Mouse (Mus musculus): ENCODE results near the gene Zdhhc17. TPM values are rescaled to one million over a fixed set of nuclear protein-coding genes. Genes with fewer than 3 reads are reported as not detected.

Zdhhc17 gene
- total RNA-seq, 4 experiments from 2014 or later = 18.6 to 23.3 (median 21.5) TPM

DNA sequence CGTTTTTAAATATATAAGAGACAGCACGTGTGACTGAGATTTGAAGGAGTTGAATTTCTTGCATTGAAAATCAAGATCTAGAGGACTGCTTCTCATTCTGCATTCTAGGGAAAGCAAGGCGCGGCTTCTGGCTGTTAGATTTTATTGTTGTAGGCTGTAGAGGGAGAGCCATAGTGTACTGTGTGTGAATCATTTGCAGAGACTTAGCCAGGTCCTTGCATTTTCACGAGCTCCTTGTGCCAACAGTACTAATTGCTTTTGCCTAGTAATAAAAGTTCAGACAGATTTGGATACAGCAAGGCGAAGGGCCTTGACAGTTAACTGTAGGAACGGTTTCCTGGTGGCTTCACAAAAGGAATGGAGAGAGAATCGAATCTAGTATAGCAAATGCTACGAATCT lies 87.3 kb downstream of the Zdhhc17 start:
- no peak for DNase-seq (ENCODE audit: low spot score in 2 of 2)

DNA sequence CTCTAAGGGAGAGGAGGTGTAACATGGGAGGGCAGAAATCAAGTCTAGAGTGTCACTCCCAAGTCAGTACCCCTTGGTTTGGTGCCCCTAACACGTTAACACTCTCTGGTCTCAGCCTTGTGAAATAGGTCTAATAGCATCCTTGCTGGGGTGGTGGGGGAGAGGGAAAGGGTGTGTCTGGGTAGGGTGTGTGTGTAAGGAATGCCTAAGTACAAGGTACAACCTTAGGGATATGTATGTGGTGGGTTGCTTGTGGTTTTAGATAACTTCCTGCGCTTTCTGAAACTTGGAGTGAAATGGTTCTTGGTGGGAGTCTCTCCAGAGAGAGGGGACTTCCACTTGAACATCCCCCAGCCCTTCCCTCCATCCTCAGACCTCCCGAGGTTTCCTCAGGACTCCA lies 88.0 kb downstream of the Zdhhc17 start:
- DNase-seq (ENCODE audit: low spot score in 2 of 2) = no peak

GRCm38 (mm10) chr10:110920368-110920950 lies 89.5 kb downstream of the Zdhhc17 start:
- DNase-seq (ENCODE audit: low spot score in 2 of 2) = no peak

DNA sequence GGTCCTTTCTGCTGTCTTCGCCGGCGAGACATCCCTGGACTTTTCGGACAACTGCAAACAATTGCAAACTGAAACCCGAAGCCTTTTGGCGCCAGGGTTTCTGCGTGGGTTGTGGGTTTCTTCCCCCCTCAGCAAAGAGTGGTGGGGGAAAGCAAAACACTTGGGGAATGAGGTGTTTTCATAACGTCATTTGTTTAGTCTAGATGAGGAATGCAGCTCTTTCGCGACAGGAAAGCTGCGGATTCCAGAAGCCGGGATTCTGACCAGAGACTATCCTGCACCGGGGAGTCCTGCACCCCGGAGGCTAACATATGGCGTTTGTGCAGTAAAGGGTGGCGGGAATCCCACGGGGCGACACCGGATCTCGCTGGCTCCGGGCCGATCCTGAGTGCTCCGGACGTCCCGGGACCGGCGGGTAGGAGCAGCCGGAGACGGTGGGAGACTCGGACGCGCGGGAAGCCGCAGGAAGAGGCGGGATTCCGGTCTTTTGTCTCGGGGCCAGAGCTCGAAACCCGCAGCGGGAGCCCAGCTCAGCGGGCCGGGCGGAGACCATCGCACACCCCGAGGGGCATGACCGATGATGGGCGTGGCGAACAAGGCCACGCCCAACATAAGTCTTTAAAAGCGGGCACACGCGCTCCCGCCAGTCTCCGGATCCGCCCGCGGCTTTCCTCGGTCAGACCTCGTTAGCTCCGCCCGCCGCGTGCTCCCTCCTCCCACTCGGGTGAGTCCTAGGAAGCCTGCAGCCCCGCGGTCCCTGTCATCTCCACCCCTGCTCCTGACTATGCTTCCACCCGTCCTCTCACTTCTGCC lies 90.2 kb downstream of the Zdhhc17 start, which contains the start of gene Csrp2:
Gene Csrp2, plus strand, starts transcription at position 259 of the 813 bp plus-strand sequence.
- DNase-seq (ENCODE audit: low spot score in 2 of 2) = peak; percentile 69 to 83

- DNase-seq (ENCODE audit: low spot score in 2 of 2) = no peak
Observed at GRCm38 (mm10) chr10:110918414-110919391, 91.2 kb downstream of the Zdhhc17 start.

DNA sequence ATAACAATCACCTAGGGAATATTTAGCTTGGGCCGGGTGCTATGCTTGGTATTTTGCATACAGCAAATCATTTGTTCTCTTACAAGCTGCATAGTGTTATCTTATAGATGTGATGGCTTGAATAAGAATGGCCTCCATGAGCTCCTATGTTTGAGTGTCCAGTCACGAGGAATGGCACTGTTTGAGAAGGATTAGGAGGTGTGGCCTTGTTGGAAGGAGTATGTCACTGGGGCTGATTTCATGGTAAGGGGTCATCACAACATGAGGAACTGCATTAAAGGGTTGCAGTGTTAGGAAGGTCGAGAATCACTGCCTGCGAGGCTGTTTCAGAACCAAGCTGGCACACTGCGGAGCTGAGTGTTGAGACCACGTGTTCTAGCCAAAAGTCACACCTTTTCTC lies 92.4 kb downstream of the Zdhhc17 start:
- DNase-seq (ENCODE audit: low spot score in 2 of 2) = no peak

DNA sequence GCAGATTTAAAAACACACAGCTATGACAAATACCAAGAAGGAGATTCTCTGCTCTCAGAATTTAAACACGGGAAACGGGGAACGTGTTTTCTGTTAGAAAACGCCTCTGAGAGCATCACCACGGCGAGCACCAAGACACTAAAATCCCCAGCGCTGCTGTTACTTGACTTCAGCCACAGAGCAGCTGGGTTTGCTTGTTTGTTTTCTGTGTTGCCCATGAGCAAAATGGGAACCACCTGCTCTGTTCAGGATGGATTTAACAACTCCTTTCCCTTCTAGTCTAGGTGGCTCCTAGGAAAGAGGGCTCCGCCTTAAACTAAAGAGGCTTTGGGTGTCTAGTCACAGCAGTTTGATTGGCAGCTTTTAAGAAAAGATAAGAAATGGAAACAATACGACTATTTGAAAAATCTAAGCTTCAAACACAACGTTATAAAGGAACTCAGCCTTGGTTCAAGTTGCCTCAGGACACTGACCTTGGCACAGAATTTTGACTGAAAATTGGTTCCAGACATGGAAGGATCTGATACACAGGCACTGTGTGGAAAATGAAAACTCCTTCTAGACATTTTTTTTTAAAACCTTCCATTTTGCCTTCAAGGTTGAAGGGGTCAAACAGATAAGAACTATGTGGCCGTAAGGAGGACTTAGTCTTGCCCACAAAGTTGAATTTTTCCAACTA lies 93.1 kb downstream of the Zdhhc17 start:
- DNase-seq (ENCODE audit: low spot score in 2 of 2) = no peak

- no peak for DNase-seq (ENCODE audit: low spot score in 2 of 2)
Observed at GRCm38 (mm10) chr10:110903862-110904261, 106.1 kb downstream of the Zdhhc17 start.

DNA sequence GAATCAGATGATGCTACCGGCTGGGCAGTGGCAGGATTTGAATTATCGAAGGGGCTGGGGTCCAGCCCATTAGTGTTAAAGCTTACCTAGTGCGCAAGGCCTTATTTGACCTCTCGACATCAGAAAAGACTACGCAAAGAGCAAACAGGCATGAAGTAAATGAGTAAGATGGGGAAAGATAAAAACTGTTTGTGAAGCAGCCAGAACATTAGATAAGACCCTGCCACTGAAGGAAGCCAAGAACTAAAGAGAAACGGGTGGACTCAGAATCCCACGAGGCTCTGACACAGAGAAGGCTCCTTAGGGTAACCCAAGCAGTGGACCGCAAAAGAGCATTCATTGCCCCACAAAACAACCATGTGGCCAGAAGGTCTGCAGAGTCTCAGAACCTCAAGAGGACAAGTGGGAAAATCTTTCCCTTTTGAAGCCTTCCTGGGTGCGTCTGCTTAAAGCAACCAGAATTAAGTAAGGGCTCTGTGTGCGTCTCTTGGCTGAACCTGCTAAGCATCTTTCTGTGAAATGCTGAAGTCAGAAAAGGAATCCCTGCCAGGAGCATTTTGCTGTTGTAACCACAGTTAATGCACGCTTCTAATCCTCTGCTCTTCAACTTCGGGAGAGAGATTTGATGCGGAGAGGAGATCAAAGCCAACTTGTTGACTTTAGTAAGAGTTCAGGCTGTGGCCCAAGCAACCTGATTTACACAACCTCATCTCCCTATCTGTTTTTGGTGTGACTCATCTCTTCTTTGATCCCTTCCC lies 110.0 kb downstream of the Zdhhc17 start:
- DNase-seq (ENCODE audit: low spot score in 2 of 2) = no peak

Other genes starting within 250 kb of the Zdhhc17 start
- 1 to 10 TPM; 2.7 to 6.5 (median 3.3) TPM for gene Csrp2, start 90.4 kb downstream of the Zdhhc17 start, total RNA-seq (2022)
- 10 to 100 TPM; 13.7 to 16.9 (median 14.6) TPM for gene Osbpl8, start 154.6 kb upstream of the Zdhhc17 start, total RNA-seq (2022)

Data from gastrocnemius, adult 8-10 months (tissue).